Mouse (Mus musculus) spleen, adult 2 months (tissue): ENCODE measurements at regions not wholly inside any gene's neighbourhood (a gene's known extent, or its start where the extent isn't known, plus 50 kb on each side); places are given as distances from the start of the nearest gene placed in this dataset.

Experiments used
- DNase-seq, 2 experiments: peaks; one replicate each; pipeline versions ENCODE4 v3.0.0 to v3.0.0-alpha.2; 2012 to 2021; ENCODE audit warnings: low spot score in 2 of 2, low read depth in 1 of 2
- H3K27ac ChIP-seq: fragments of 200-500 bp; 2 replicates; pipeline ENCODE4 v1.5.1; 2012; ENCODE audit warnings: low read length, inconsistent platforms; ENCODE audit not compliant: insufficient read depth
- H3K27me3 ChIP-seq: fragments of 200-500 bp; 2 replicates; pipeline ENCODE4 v1.6.1; 2012; ENCODE audit warnings: mild to moderate bottlenecking, moderate library complexity, low read length, inconsistent platforms; ENCODE audit not compliant: control insufficient read depth, insufficient read depth
- H3K36me3 ChIP-seq: fragments of 200-500 bp; 2 replicates; pipeline ENCODE4 v1.6.1; 2012; ENCODE audit warnings: mild to moderate bottlenecking, low read length, inconsistent platforms; ENCODE audit not compliant: control insufficient read depth, insufficient read depth
- H3K4me1 ChIP-seq: fragments of 200-500 bp; 2 replicates; pipeline ENCODE4 v1.6.1; 2011; ENCODE audit warnings: inconsistent platforms; ENCODE audit not compliant: control insufficient read depth, insufficient read depth, insufficient read length
- H3K4me3 ChIP-seq: fragments of 200-500 bp; 2 replicates; pipeline ENCODE4 v1.5.1; 2011; ENCODE audit warnings: mild to moderate bottlenecking, inconsistent platforms; ENCODE audit not compliant: insufficient read depth, insufficient read length; ENCODE audit errors: extremely low read depth
- CTCF ChIP-seq: fragments of 200-500 bp; IDR thresholded peaks from 2 replicates; pipeline ENCODE4 v1.5.1; 2011; ENCODE audit warnings: mild to moderate bottlenecking, inconsistent platforms; ENCODE audit not compliant: insufficient read depth, insufficient read length, insufficient replicate concordance; ENCODE audit errors: extremely low read depth
- POLR2A ChIP-seq: fragments of 200-500 bp; IDR thresholded peaks from 2 replicates; pipeline ENCODE4 v1.6.1; 2011; ENCODE audit warnings: low read depth, low read length, inconsistent platforms
- WGBS: fragments of 180-500 bp; shearing (Covaris S2); methylation state at CpG from one replicate; pipeline ENCODE4 v1.1.7; 2018; 5-methylcytosine and 5-hydroxymethylcytosine counted together

GRCm38 (mm10) chr1:143910530-143910929, 93.4 kb downstream of the Rgs2 start:
- no peak for DNase-seq
- Histone ChIP-seq H3K27ac (no peak overlapping the region), H3K4me3 (no peak overlapping the region), H3K4me1 (peaks cover 3% of the 10 kb centered on the region; the same call in 1 of the 2 replicates), H3K36me3 (no peaks in the 10 kb centered on the region), H3K27me3 (no peaks in the 10 kb centered on the region)
- no peak for TF ChIP-seq CTCF
- TF ChIP-seq POLR2A = no peak

GRCm38 (mm10) chr1:143907312-143907711, 96.6 kb downstream of the Rgs2 start:
- 43% methylated on average over 6 of the region's 6 CpGs for WGBS
- Histone ChIP-seq H3K4me3 (no peak overlapping the region), H3K27ac (no peak overlapping the region), H3K27me3 (no peaks in the 10 kb centered on the region), H3K36me3 (no peaks in the 10 kb centered on the region), H3K4me1 (peaks cover 3% of the 10 kb centered on the region; the same call in 1 of the 2 replicates)
- TF ChIP-seq CTCF (no peak), POLR2A (no peak)
- DNase-seq = no peak

GRCm38 (mm10) chr1:143906881-143907280, 97.1 kb downstream of the Rgs2 start:
- Histone ChIP-seq H3K27me3 (no peaks in the 10 kb centered on the region), H3K4me3 (no peak overlapping the region), H3K4me1 (peaks cover 3% of the 10 kb centered on the region; the same call in 1 of the 2 replicates), H3K27ac (no peak overlapping the region), H3K36me3 (no peaks in the 10 kb centered on the region)
- no peak for DNase-seq
- TF ChIP-seq POLR2A = no peak
- TF ChIP-seq CTCF = no peak

- DNase-seq = no peak
- Histone ChIP-seq H3K36me3 (no peaks in the 10 kb centered on the region), H3K27ac (no peak overlapping the region), H3K4me3 (no peak overlapping the region), H3K27me3 (no peaks in the 10 kb centered on the region), H3K4me1 (peaks cover 3% of the 10 kb centered on the region; the same call in 1 of the 2 replicates)
- 96% methylated on average over 3 of the region's 3 CpGs for WGBS
- TF ChIP-seq POLR2A (no peak), CTCF (no peak)
Observed at GRCm38 (mm10) chr1:143903985-143904384, 100.0 kb downstream of the Rgs2 start.

- no peak for DNase-seq
- no peak overlapping the region for H3K4me3 ChIP-seq
- no peaks in the 10 kb centered on the region for H3K27me3 ChIP-seq
- H3K4me1 ChIP-seq = peaks cover 3% of the 10 kb centered on the region; the same call in 1 of the 2 replicates
- H3K27ac ChIP-seq = no peak overlapping the region
- WGBS = 57% methylated on average over 5 of the region's 5 CpGs
- TF ChIP-seq POLR2A = no peak
- TF ChIP-seq CTCF = no peak
- no peaks in the 10 kb centered on the region for H3K36me3 ChIP-seq
Observed at GRCm38 (mm10) chr1:143903234-143903633, 100.7 kb downstream of the Rgs2 start.

GRCm38 (mm10) chr1:143901127-143901920, 102.6 kb downstream of the Rgs2 start:
- no peak for DNase-seq
- Histone ChIP-seq H3K27ac (no peak overlapping the region), H3K4me3 (no peak overlapping the region), H3K27me3 (no peaks in the 10 kb centered on the region), H3K36me3 (no peaks in the 10 kb centered on the region), H3K4me1 (no peaks in the 10 kb centered on the region)
- TF ChIP-seq CTCF (no peak), POLR2A (no peak)
- 86% methylated on average over 6 of the region's 6 CpGs for WGBS

- Histone ChIP-seq H3K36me3 (no peaks in the 10 kb centered on the region), H3K4me3 (no peak overlapping the region), H3K27ac (no peak overlapping the region), H3K4me1 (no peaks in the 10 kb centered on the region), H3K27me3 (no peaks in the 10 kb centered on the region)
- TF ChIP-seq POLR2A (no peak), CTCF (no peak)
- DNase-seq = no peak
- 71% methylated on average over 2 of the region's 2 CpGs for WGBS
Observed at GRCm38 (mm10) chr1:143888510-143888909, 111.4 kb downstream of the Uchl5 start.
